Mouse (Mus musculus): Measurements from ENCODE around the gene Rilpl1.
"Not testable (repeated sequence)": the region's sequence is repeated elsewhere in the genome, so short reads cannot be mapped to it uniquely, and the experiment has no call there.

DNA sequence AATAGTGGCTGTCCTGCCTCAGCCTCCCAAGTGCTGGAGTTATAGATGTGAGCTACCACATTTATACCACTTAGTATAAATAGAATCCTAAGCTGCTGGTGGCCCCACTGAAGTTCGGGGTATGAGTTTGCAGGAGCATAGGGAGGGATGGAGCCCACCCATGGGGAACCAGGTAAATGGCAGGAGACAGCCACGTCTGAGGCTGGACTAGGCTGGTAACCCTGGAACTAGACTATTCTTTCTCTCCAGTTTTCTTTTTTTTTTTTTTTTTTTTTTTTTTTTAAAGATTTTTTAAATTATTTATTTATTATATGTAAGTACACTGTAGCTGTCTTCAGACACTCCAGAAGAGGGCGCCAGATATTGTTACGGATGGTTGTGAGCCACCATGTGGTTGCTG lies 31.2 kb downstream of the Rilpl1 start:
- TF ChIP-seq CTCF, EP300 (IDR thresholded peaks at IDR 0.05; ENCODE audit: low read depth): not testable (repeated sequence)

Data from liver, embryonic 14.5 days (tissue).